Mouse (Mus musculus) heart, embryonic 15.5 days (tissue): ENCODE measurements around the gene Dach2. TPM values are rescaled to one million over a fixed set of nuclear protein-coding genes. Genes with fewer than 3 reads are reported as not detected.

ENCODE experiments used
- ATAC-seq: fragments of 200-750 bp; cut with Nextera tagmentation; replicated peaks from 2 replicates; pipeline ENCODE4 v1.8.0; 2017; ENCODE audit warnings: low read depth, moderate TSS enrichment; ENCODE audit not compliant: insufficient number of reproducible peaks, insufficient read depth, low FRiP score
- H3K27ac ChIP-seq: fragments of 300-500 bp; sonication (generic); 2 replicates; pipeline ENCODE4 v1.5.1; 2015; ENCODE audit warnings: mild to moderate bottlenecking, inconsistent platforms
- H3K27me3 ChIP-seq: fragments of 300-500 bp; sonication (generic); 2 replicates; pipeline ENCODE4 v1.6.1; 2015; ENCODE audit warnings: inconsistent platforms
- H3K36me3 ChIP-seq: fragments of 300-500 bp; sonication (generic); 2 replicates; pipeline ENCODE4 v1.6.1; 2015; ENCODE audit warnings: mild to moderate bottlenecking, inconsistent platforms
- H3K4me1 ChIP-seq: fragments of 300-500 bp; sonication (generic); replicated peaks from 2 replicates; pipeline ENCODE4 v1.6.1; 2015; ENCODE audit warnings: inconsistent platforms
- H3K4me2 ChIP-seq: fragments of 300-500 bp; sonication (generic); 2 replicates; pipeline ENCODE4 v1.6.1; 2015; ENCODE audit warnings: inconsistent platforms, mild to moderate bottlenecking, moderate library complexity
- H3K4me3 ChIP-seq: fragments of 300-500 bp; sonication (generic); 2 replicates; pipeline ENCODE4 v1.5.1; 2015; ENCODE audit warnings: mild to moderate bottlenecking, inconsistent platforms
- H3K9ac ChIP-seq: fragments of 300-500 bp; sonication (generic); 2 replicates; pipeline ENCODE4 v1.6.1; 2015; ENCODE audit warnings: mild to moderate bottlenecking, inconsistent platforms
- H3K9me3 ChIP-seq: fragments of 300-500 bp; sonication (generic); replicated peaks from 2 replicates; pipeline ENCODE4 v1.6.1; 2016; ENCODE audit warnings: inconsistent platforms
- WGBS: fragments of 180-500 bp; shearing (Covaris S2); methylation state at CpG from one replicate; pipeline ENCODE4 v1.1.7; 2015; ENCODE audit warnings: mixed read lengths; 5-methylcytosine and 5-hydroxymethylcytosine counted together
- polyA plus RNA-seq: library from polyadenylated mRNA; unstranded; fragments of >200 nt; fragmentation: Nextera tagmentation; extraction: Ambion mirVana; gene quantifications from 2 replicates; pipeline ENCODE4 v1.2.1, GENCODE M21; 2015

Gene Dach2
- polyA plus RNA-seq, 1 experiment from 2014 or later = 0.19 TPM

DNA sequence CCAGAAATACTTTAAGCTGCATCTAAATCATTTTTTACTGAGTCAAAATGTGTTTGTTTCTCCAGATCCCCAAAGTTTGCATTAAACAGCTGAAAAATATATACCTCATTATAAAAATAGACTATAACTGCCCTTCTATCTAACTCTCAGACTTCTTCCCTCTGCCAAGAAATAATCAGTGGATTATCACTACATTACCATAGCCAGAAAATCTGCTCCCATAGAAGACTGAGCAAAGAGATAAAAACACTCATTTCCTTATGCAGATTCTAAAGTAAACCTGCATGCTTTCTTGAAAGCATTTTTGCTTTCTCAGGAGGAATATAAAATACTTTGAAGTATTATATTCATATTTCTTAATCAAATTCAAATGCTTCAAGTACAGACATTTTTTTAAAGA is 368.8 kb downstream of the Dach2 start:
- H3K9ac ChIP-seq = no peak overlapping the region

DNA sequence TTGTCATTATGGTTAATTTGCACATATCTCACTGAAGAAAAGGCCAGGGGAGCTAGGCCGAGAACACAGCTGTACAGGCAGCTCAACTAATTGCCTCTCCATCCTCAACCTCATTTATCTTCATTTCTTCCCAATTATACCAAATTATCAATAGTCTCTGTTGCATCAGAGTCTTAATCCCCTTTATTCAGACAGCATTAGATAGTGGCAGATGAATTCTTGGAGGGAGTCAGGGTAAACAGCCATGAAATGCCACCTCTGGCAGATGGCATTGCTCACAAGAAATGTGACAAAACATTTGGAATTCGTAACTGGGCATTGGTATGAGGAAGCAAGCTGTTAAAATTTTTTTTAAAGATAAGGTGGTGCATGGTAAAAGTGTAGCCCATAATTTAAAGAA is 389.9 kb downstream of the Dach2 start:
- no peak overlapping the region for H3K4me3 ChIP-seq
- no peak overlapping the region for H3K27ac ChIP-seq
- no peaks in the 10 kb centered on the region for H3K27me3 ChIP-seq
- H3K9ac ChIP-seq = no peak overlapping the region
- WGBS = 56% methylated on average over 2 of the region's 2 CpGs
- ATAC-seq = no peak
- no peaks in the 10 kb centered on the region for H3K9me3 ChIP-seq
- H3K4me2 ChIP-seq = no peak overlapping the region
- no peaks in the 10 kb centered on the region for H3K4me1 ChIP-seq
- no peaks in the 10 kb centered on the region for H3K36me3 ChIP-seq

More for the DNA sequence above, 368.8 kb downstream of the Dach2 start:
- ATAC-seq = no peak
- no peaks in the 10 kb centered on the region for H3K36me3 ChIP-seq
- H3K4me3 ChIP-seq = no peak overlapping the region
- no peaks in the 10 kb centered on the region for H3K4me1 ChIP-seq
- H3K4me2 ChIP-seq = no peak overlapping the region
- no peaks in the 10 kb centered on the region for H3K27me3 ChIP-seq
- H3K27ac ChIP-seq = no peak overlapping the region
- H3K9me3 ChIP-seq = no peaks in the 10 kb centered on the region

DNA sequence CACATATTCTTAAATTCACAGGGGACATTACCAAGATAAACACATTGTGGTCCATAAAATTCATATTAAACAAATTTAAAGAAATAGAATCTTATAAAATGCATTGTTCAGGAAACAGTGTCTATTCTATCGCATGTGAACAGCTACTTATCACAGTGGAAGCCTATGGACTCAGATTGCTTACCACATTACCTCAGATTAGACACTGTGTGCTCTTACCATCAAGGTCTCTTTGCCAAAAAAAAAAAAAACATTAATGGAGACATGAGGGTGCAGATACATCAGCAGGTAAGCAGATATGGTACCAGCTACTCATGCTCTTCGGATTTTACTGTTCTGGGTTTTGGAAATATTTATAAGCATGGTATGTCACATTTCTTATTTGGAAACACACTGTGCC is 415.1 kb downstream of the Dach2 start:
- Histone ChIP-seq H3K27ac (no peak overlapping the region), H3K27me3 (no peaks in the 10 kb centered on the region), H3K4me2 (no peak overlapping the region), H3K9me3 (no peaks in the 10 kb centered on the region), H3K4me3 (no peak overlapping the region), H3K4me1 (no peaks in the 10 kb centered on the region), H3K36me3 (no peaks in the 10 kb centered on the region), H3K9ac (no peak overlapping the region)
- no peak for ATAC-seq
- 63% methylated on average over 2 of the region's 2 CpGs for WGBS

DNA sequence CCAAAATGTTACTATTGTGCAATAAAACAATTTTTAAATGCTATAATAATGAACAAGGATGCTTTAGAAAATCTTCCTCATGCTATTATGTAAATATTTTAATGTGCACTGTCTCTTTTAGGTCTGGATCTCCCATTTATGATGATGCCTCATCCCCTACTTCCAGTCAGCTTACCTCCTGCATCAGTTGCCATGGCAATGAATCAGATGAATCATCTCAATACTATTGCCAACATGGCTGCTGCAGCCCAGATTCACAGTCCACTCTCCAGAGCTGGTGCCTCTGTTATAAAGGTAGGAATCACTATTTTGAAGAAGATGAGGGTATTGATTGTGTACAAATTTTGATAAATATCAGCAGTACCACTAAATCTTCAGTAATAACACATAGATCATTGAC is 426.8 kb downstream of the Dach2 start:
- Histone ChIP-seq H3K4me3 (no peak overlapping the region), H3K27me3 (no peaks in the 10 kb centered on the region), H3K36me3 (no peaks in the 10 kb centered on the region), H3K4me2 (no peak overlapping the region), H3K4me1 (no peaks in the 10 kb centered on the region), H3K27ac (no peak overlapping the region), H3K9ac (no peak overlapping the region), H3K9me3 (no peaks in the 10 kb centered on the region)
- ATAC-seq = no peak

DNA sequence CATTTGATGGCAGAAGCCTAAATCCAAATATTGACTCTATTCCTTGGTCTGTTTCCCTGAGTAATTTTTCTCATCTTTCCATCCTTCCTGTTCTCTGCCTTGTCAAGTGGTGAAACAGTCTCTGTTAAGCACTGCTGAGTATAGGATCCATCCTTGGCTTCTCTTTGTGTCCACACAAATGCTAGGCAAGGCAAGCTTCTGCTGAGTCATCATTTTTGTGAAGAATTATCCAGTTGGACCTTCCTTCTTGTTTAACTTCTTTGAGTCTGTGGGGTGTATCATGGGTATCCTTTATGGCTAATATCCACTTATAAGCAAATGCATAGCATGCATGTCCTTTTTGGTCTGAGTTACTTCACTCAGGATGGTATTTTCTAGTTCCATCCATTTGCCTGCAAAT is 449.8 kb downstream of the Dach2 start:
- H3K27me3 ChIP-seq = no peaks in the 10 kb centered on the region
- no peaks in the 10 kb centered on the region for H3K4me1 ChIP-seq
- no peak overlapping the region for H3K27ac ChIP-seq
- no peak overlapping the region for H3K9ac ChIP-seq
- H3K9me3 ChIP-seq = no peaks in the 10 kb centered on the region
- no peak for ATAC-seq
- H3K36me3 ChIP-seq = no peaks in the 10 kb centered on the region
- no peak overlapping the region for H3K4me2 ChIP-seq
- H3K4me3 ChIP-seq = no peak overlapping the region

DNA sequence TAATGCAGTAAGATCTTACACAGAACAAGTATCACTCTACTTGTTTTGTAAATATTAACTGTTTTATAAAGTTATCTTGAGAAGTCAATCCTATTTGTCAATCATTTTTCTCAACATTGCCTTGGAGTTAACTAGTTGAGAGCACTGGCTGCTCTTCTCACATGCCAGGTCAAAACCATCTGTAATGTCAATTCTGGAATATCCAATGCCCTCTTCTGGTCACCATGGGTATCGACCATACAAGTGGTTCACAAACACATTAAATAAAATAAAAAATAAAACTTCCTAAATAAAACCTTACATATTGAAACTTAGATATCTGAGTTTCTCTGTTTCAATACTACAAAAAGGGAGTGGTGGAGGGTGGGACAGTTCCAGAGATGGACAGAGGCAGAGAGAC is 495.0 kb downstream of the Dach2 start:
- Histone ChIP-seq H3K36me3 (no peaks in the 10 kb centered on the region), H3K4me1 (no peaks in the 10 kb centered on the region), H3K27me3 (no peaks in the 10 kb centered on the region), H3K4me3 (no peak overlapping the region), H3K4me2 (no peak overlapping the region), H3K27ac (no peak overlapping the region), H3K9ac (no peak overlapping the region), H3K9me3 (no peaks in the 10 kb centered on the region)
- no peak for ATAC-seq
- WGBS = 41% methylated on average over 1 of the region's 1 CpGs

DNA sequence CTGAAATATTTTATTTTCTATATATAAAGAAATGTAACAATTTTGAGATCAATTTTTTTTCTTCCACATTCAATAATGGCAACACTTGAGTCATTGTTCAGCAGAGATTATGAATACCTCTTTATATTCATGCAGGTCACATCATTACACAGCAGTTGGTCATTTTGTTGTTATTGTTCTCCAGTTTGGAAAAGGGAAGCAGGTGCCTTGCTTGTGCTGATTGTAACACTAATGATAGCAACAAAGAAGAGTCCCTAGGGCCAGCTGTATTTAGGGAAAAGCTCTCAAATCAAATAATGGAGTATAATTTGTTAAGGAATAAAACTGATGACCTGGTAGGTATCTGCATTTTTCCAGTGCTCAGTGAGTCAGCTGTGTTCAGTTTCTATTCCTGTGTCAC is 513.1 kb downstream of the Dach2 start:
- no peaks in the 10 kb centered on the region for H3K36me3 ChIP-seq
- H3K9ac ChIP-seq = no peak overlapping the region
- no peak overlapping the region for H3K27ac ChIP-seq
- H3K9me3 ChIP-seq = no peaks in the 10 kb centered on the region
- no peaks in the 10 kb centered on the region for H3K27me3 ChIP-seq
- H3K4me3 ChIP-seq = no peak overlapping the region
- no peaks in the 10 kb centered on the region for H3K4me1 ChIP-seq
- H3K4me2 ChIP-seq = no peak overlapping the region
- ATAC-seq = no peak

DNA sequence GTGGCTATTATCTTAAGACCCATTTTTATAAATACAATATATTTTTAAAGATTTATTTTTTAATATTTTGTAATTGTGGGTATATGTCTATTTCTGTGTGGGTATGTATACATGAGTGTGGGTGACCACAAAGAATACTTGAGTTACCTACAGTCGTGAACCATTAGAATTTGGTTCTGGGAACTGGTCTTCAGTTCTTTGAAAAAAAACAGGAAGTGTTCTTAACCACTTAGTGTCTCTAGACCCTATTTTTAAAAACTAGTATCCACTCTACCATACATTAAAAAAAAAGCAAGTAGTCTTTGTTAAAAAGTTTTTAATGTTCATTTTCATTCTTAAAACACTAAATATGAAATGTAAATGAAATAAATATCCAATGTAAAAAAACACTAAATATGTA is 529.5 kb downstream of the Dach2 start:
- H3K27me3 ChIP-seq = no peaks in the 10 kb centered on the region
- no peaks in the 10 kb centered on the region for H3K9me3 ChIP-seq
- H3K9ac ChIP-seq = no peak overlapping the region
- no peak for ATAC-seq
- no peak overlapping the region for H3K4me2 ChIP-seq
- WGBS = 53% methylated on average over 1 of the region's 1 CpGs
- no peaks in the 10 kb centered on the region for H3K4me1 ChIP-seq
- no peaks in the 10 kb centered on the region for H3K36me3 ChIP-seq
- no peak overlapping the region for H3K27ac ChIP-seq
- H3K4me3 ChIP-seq = no peak overlapping the region

DNA sequence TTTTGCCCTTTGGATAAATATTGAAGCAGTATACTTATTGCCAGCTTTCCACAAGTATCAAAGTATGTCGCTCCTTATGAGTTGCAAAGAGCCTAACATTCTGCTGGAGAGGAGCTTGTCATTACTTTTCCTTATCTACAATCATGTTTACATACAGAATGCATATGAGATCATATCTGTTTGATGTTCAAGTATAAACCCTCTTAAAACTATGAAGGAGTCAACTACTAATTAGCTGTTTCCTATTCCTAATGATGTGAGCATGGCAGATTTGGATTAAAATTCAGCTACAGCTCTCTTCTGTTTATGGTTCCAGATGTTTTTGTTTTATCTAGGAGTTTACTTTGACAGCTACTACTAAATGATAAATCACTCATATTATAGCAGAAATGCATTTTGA is 535.8 kb downstream of the Dach2 start:
- no peak for ATAC-seq
- H3K4me3 ChIP-seq = no peak overlapping the region

DNA sequence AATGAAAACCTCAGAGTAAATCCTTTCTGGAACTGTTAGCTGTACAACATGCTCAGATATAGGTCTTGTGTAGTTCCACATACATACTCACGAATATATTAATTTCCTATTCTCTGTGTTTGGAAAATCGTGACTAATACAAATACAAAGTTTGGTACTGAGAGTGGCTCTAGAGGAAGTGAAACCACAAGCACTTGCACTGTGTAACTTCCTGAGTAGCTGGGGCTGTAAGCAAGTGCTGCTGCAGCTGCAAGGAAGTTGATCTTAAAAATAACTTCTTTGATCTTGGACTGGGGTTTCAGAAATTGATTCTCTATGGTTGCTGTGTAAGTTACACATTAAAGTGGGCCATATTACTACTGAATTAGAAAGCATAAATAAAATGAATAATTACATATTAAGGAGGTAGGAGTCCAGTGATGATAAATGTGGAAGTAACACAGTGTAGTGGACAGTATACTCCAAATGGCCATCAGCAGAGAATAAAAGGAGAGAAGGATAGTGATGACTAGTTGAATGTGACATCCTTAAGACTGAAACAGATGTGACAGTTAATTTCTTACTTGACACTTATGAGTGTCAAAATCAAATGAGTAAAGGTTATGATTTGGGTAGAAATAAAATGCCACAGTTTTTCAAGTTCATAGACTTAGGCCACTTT is 570.7 kb downstream of the Dach2 start:
- H3K27ac ChIP-seq = no peak overlapping the region
- H3K36me3 ChIP-seq = no peaks in the 10 kb centered on the region
- H3K4me2 ChIP-seq = no peak overlapping the region
- no peak for ATAC-seq
- H3K27me3 ChIP-seq = no peaks in the 10 kb centered on the region
- 38% methylated on average over 2 of the region's 2 CpGs for WGBS
- H3K4me3 ChIP-seq = no peak overlapping the region
- no peaks in the 10 kb centered on the region for H3K4me1 ChIP-seq
- no peaks in the 10 kb centered on the region for H3K9me3 ChIP-seq
- H3K9ac ChIP-seq = no peak overlapping the region

More for the DNA sequence above, 535.8 kb downstream of the Dach2 start:
- Histone ChIP-seq H3K27ac (no peak overlapping the region), H3K36me3 (no peaks in the 10 kb centered on the region), H3K27me3 (no peaks in the 10 kb centered on the region), H3K4me1 (no peaks in the 10 kb centered on the region), H3K4me2 (no peak overlapping the region), H3K9ac (no peak overlapping the region), H3K9me3 (no peaks in the 10 kb centered on the region)
- WGBS = 79% methylated on average over 1 of the region's 1 CpGs
